8 mouse cellular contexts compared by ENCODE assay signal in genomic region chr17:29450899-29451840, GRCm38 (mm10). TPM values are rescaled to one million over a fixed set of nuclear protein-coding genes. Genes with fewer than 3 reads are reported as not detected.
A peak's percentile ranks its signal among the peaks of the same experiment; 100 is the strongest.
DNase-seq lines count a peak whose midpoint lies in the region; ATAC-seq and TF ChIP-seq lines count a peak whose summit lies in the region.

No protein-coding gene starts in this region.

- H3K4me1 ChIP-seq in ES-Bruce4 (ENCODE audit: control insufficient read depth, insufficient read depth, low read length) = peaks cover 3% of the 10 kb centered on the region
- peaks cover 9% of the 10 kb centered on the region for H3K4me1 ChIP-seq in embryonic facial prominence, embryonic 14.5 days (ENCODE audit: control insufficient read depth, insufficient read depth, low read length)
- H3K4me1 ChIP-seq in intestine, embryonic 16.5 days (ENCODE audit: control insufficient read depth, insufficient read depth, low read length) = peaks cover 28% of the 10 kb centered on the region
- H3K4me1 ChIP-seq in liver, embryonic 15.5 days (replicated peaks) = peaks cover 57% of the 10 kb centered on the region

- peak; percentile 94 for TF ChIP-seq EP300 in ES-Bruce4 (IDR thresholded peaks at IDR 0.05; ENCODE audit: insufficient read depth, low read depth, low read length)

- peak; percentile 81 for DNase-seq in embryonic facial prominence, embryonic 14.5 days (ENCODE audit: low spot score)
- DNase-seq in retina, embryonic 14.5 days (ENCODE audit: low spot score) = peak; percentile 79
- no peak for DNase-seq in adrenal gland, adult 18-20 months (ENCODE audit: low spot score in 2 of 2)
- DNase-seq in frontal cortex, postnatal 36 days (ENCODE audit: low spot score in 2 of 2) = no peak
- DNase-seq in right cerebral cortex, postnatal 14 days = no peak

- H3K9ac ChIP-seq in ES-Bruce4 (ENCODE audit: low read depth, poor library complexity, severe bottlenecking) = peak overlapping the region; percentile 77
- H3K9ac ChIP-seq in embryonic facial prominence, embryonic 14.5 days (ENCODE audit: low read depth, low read length) = peak overlapping the region; percentile 52
- H3K9ac ChIP-seq in intestine, embryonic 16.5 days (ENCODE audit: low read depth, low read length) = peak overlapping the region; percentile 54
- H3K9ac ChIP-seq in liver, embryonic 15.5 days = no peak overlapping the region

- peak; percentile 80 for ATAC-seq in embryonic facial prominence, embryonic 14.5 days (ENCODE audit: low read depth)
- peak; percentile 63 for ATAC-seq in intestine, embryonic 16.5 days
- ATAC-seq in liver, embryonic 15.5 days (ENCODE audit: insufficient read depth) = no peak

- H3K9me3 ChIP-seq in ES-Bruce4 (replicated peaks; ENCODE audit: control insufficient read depth, insufficient read depth, low read length, poor library complexity, severe bottlenecking) = no peaks in the 10 kb centered on the region
- 0 out of 2 replicates have a peak, but pooled peaks cover 3% of the 10 kb centered on the region for H3K9me3 ChIP-seq in embryonic facial prominence, embryonic 14.5 days (ENCODE audit: control insufficient read depth, low read length)
- peaks cover 3% of the 10 kb centered on the region; the same call in 1 of the 2 replicates for H3K9me3 ChIP-seq in intestine, embryonic 16.5 days (ENCODE audit: control insufficient read depth, low read length)
- H3K9me3 ChIP-seq in liver, embryonic 15.5 days (replicated peaks) = peaks cover 3% of the 10 kb centered on the region; the same call in 1 of the 2 replicates

- peak overlapping the region; percentile 98 for H3K27ac ChIP-seq in ES-Bruce4 (ENCODE audit: insufficient read depth, low read length)
- H3K27ac ChIP-seq in embryonic facial prominence, embryonic 14.5 days (replicated peaks; ENCODE audit: low read depth, low read length) = peak overlapping the region; percentile 59
- peak overlapping the region; percentile 84 for H3K27ac ChIP-seq in intestine, embryonic 16.5 days (ENCODE audit: low read length)
- 0 out of 2 replicates have a peak overlapping the region, but pooled peaks have one; percentile 3 for H3K27ac ChIP-seq in liver, embryonic 15.5 days (replicated peaks)

- H3K4me3 ChIP-seq in ES-Bruce4 (ENCODE audit: low read depth, low read length) = peak overlapping the region; percentile 47
- H3K4me3 ChIP-seq in embryonic facial prominence, embryonic 14.5 days (ENCODE audit: low read depth, low read length) = peak overlapping the region; percentile 20; the same call in 1 of the 2 replicates
- H3K4me3 ChIP-seq in intestine, embryonic 16.5 days (ENCODE audit: low read length) = 0 out of 2 replicates have a peak overlapping the region, but pooled peaks have one; percentile 2
- no peak overlapping the region for H3K4me3 ChIP-seq in liver, embryonic 15.5 days (replicated peaks)

- no peaks in the 10 kb centered on the region for H3K36me3 ChIP-seq in ES-Bruce4 (ENCODE audit: control insufficient read depth, insufficient read depth, low read length, poor library complexity, severe bottlenecking)
- H3K36me3 ChIP-seq in embryonic facial prominence, embryonic 14.5 days (ENCODE audit: control insufficient read depth, insufficient read depth, low read length) = no peaks in the 10 kb centered on the region
- H3K36me3 ChIP-seq in intestine, embryonic 16.5 days (ENCODE audit: control insufficient read depth, insufficient read depth, low read length) = no peaks in the 10 kb centered on the region
- no peaks in the 10 kb centered on the region for H3K36me3 ChIP-seq in liver, embryonic 15.5 days (replicated peaks)

- 6% methylated on average over 34 of the region's 34 CpGs for WGBS in embryonic facial prominence, embryonic 14.5 days
- WGBS in intestine, embryonic 16.5 days = 10% methylated on average over 34 of the region's 34 CpGs
- 50% methylated on average over 34 of the region's 34 CpGs for WGBS in liver, embryonic 15.5 days (ENCODE audit: insufficient replicate concordance)

- H3K27me3 ChIP-seq in ES-Bruce4 (ENCODE audit: control insufficient read depth, insufficient read depth, low read length, poor library complexity, severe bottlenecking) = no peaks in the 10 kb centered on the region
- no peaks in the 10 kb centered on the region for H3K27me3 ChIP-seq in embryonic facial prominence, embryonic 14.5 days (replicated peaks; ENCODE audit: control insufficient read depth, insufficient read depth, low read length)
- H3K27me3 ChIP-seq in intestine, embryonic 16.5 days (replicated peaks; ENCODE audit: control insufficient read depth, insufficient read depth, low read length) = no peaks in the 10 kb centered on the region
- peaks cover 39% of the 10 kb centered on the region for H3K27me3 ChIP-seq in liver, embryonic 15.5 days

- TF ChIP-seq CTCF in ES-Bruce4 (IDR thresholded peaks at IDR 0.05; ENCODE audit: low read depth, low read length) = no peak

- H3K4me2 ChIP-seq in embryonic facial prominence, embryonic 14.5 days (ENCODE audit: low read depth, low read length) = peak overlapping the region; percentile 44
- peak overlapping the region; percentile 38 for H3K4me2 ChIP-seq in intestine, embryonic 16.5 days (ENCODE audit: low read depth, low read length)
- no peak overlapping the region; the same call in 1 of the 2 replicates for H3K4me2 ChIP-seq in liver, embryonic 15.5 days

- TF ChIP-seq POLR2A in ES-Bruce4 (IDR thresholded peaks at IDR 0.05; ENCODE audit: insufficient read depth, low read length) = no peak

RNA-seq across cellular contexts. Expression of gene Pim1, which starts 39.4 kb away (rescaled TPM):
- 348 and 350 TPM in 2 replicates for polyA plus RNA-seq in ES-Bruce4 (2011; ENCODE audit: insufficient read depth, insufficient read length, low read depth, missing spikeins)
- polyA plus RNA-seq in embryonic facial prominence, embryonic 14.5 days (2014; fragmentation: Nextera tagmentation; extraction: Ambion mirVana) = 10.7 and 13.6 TPM in 2 replicates
- 11.8 and 12.8 TPM in 2 replicates for polyA plus RNA-seq in intestine, embryonic 16.5 days (2015; fragmentation: Nextera tagmentation; extraction: Ambion mirVana)
- 93.3 and 93.5 TPM in 2 replicates for polyA plus RNA-seq in liver, embryonic 15.5 days (2015; fragmentation: Nextera tagmentation; extraction: Ambion mirVana)
- 100 to 1,000 TPM; 132 to 171 TPM for total RNA-seq in adrenal gland, adult 18-20 months (2021)

Comparison
In these comparisons a context has a peak if more than half of its experiments do, and no peak if none do; other contexts are left out.
1. H3K27ac ChIP-seq: peak in every context shown above with its lines; median percentile 98 in ES-Bruce4; 84 in intestine, embryonic 16.5 days; 59 in embryonic facial prominence, embryonic 14.5 days; 3 in liver, embryonic 15.5 days.
2. DNase-seq: peak in embryonic facial prominence, embryonic 14.5 days (single experiment) and retina, embryonic 14.5 days (single experiment); none in adrenal gland, adult 18-20 months (0 of 2), frontal cortex, postnatal 36 days (0 of 2) and right cerebral cortex, postnatal 14 days (single experiment).